Mouse (Mus musculus) lung, postnatal 14 days (tissue): Measurements from ENCODE around the gene Cxcr1.

Experiments
- DNase-seq: peaks from one replicate; pipeline ENCODE4 v3.0.0; 2021

Gene Cxcr1

GRCm38 (mm10) chr1:74194445-74194844, at the start of gene Cxcr1:
Cxcr1 (minus strand) TSS chr1:74194631.
- no peak for DNase-seq

- DNase-seq, result no peak
These were observed 46.4 kb upstream of the Cxcr1 start for GRCm38 (mm10) chr1:74240832-74241231.

GRCm38 (mm10) chr1:74240311-74240710, 45.9 kb upstream of the Cxcr1 start:
- no peak for DNase-seq

- DNase-seq, result no peak
These were observed 45.2 kb upstream of the Cxcr1 start for GRCm38 (mm10) chr1:74239618-74240017.

- no peak for DNase-seq
These were observed 44.7 kb upstream of the Cxcr1 start for GRCm38 (mm10) chr1:74239162-74239561.

- no peak for DNase-seq
These were observed 43.7 kb upstream of the Cxcr1 start for GRCm38 (mm10) chr1:74238136-74238535.

- DNase-seq, result no peak
These were observed 43.2 kb upstream of the Cxcr1 start for GRCm38 (mm10) chr1:74237671-74238070.

GRCm38 (mm10) chr1:74236590-74237317, 42.3 kb upstream of the Cxcr1 start:
- DNase-seq, result peak; percentile 64

- DNase-seq, result peak; percentile 97
These were observed 41.6 kb upstream of the Cxcr1 start, which contains the start of gene Arpc2 for GRCm38 (mm10) chr1:74235938-74236589. Arpc2 (plus strand) TSS chr1:74236084.

GRCm38 (mm10) chr1:74230992-74231391, 36.6 kb upstream of the Cxcr1 start:
- DNase-seq, result no peak

GRCm38 (mm10) chr1:74229942-74230341, 35.5 kb upstream of the Cxcr1 start:
- no peak for DNase-seq

- peak; percentile 43 for DNase-seq
These were observed 32.9 kb upstream of the Cxcr1 start for GRCm38 (mm10) chr1:74227317-74227716.

GRCm38 (mm10) chr1:74219922-74220321, 25.5 kb upstream of the Cxcr1 start:
- no peak for DNase-seq

GRCm38 (mm10) chr1:74208941-74209340, 14.5 kb upstream of the Cxcr1 start:
- DNase-seq, result no peak

GRCm38 (mm10) chr1:74207906-74208305, 13.5 kb upstream of the Cxcr1 start:
- DNase-seq, result peak; percentile 21

GRCm38 (mm10) chr1:74206642-74207041, 12.2 kb upstream of the Cxcr1 start:
- DNase-seq, result no peak

- DNase-seq, result peak; percentile 51
These were observed 11.4 kb upstream of the Cxcr1 start for GRCm38 (mm10) chr1:74205881-74206280.

- DNase-seq, result no peak
These were observed 9.0 kb upstream of the Cxcr1 start for GRCm38 (mm10) chr1:74203457-74203856.

- DNase-seq, result no peak
These were observed 6.8 kb upstream of the Cxcr1 start for GRCm38 (mm10) chr1:74201048-74201844.

- DNase-seq, result no peak
These were observed 4.6 kb upstream of the Cxcr1 start for GRCm38 (mm10) chr1:74199046-74199445.

GRCm38 (mm10) chr1:74197726-74198470, 3.5 kb upstream of the Cxcr1 start:
- DNase-seq, result no peak

- no peak for DNase-seq
These were observed 2.4 kb upstream of the Cxcr1 start for GRCm38 (mm10) chr1:74196621-74197419.
